Mouse (Mus musculus) Patski (cell line): ENCODE data around the gene Limk2. TPM values are rescaled to one million over a fixed set of nuclear protein-coding genes. Genes with fewer than 3 reads are reported as not detected.

Experiments used
- ATAC-seq: fragments of 100-300 bp; one replicate; pipeline ENCODE4 v1.8.0; 2021
- CTCF ChIA-PET: fragments of 350-600 bp; sonication (Branson Sonifier 250); formaldehyde crosslinking; loops from one replicate; lab custom pipeline; 2022; ENCODE audit warnings: inconsistent platforms; lab: Charles Lee
- POLR2A ChIA-PET: fragments of 350-600 bp; sonication (Branson Sonifier 250); formaldehyde crosslinking; loops from one replicate; lab custom pipeline; 2022; ENCODE audit warnings: antibody characterized with exemption, inconsistent platforms; lab: Charles Lee
- DNase-seq: peaks from one replicate; pipeline ENCODE4 v3.0.0-alpha.2; 2011; ENCODE audit warnings: low read depth, low spot score
- H3K27me3 ChIP-seq: fragments of 371-371 bp; one replicate; pipeline ENCODE4 v1.5.1; 2021
- CTCF ChIP-seq: fragments of 100-300 bp; IDR thresholded peaks from one replicate; pipeline ENCODE4 v1.5.1; 2021
- in situ Hi-C: fragments of 300-500 bp; cut with MboI; formaldehyde crosslinking; loops from 3 replicates; pipeline ENCODE4 v1.11.1; 2018; ENCODE audit warnings: low pct_unique_long_range_greater_than_20kb, mixed read lengths
- polyA plus RNA-seq: library from polyadenylated mRNA; unstranded; gene quantifications from one replicate; pipeline ENCODE4 v1.2.3, GENCODE M21; 2021

Limk2 gene
- polyA plus RNA-seq, 1 experiment from 2014 or later: 38.5 TPM

GRCm38 (mm10) chr11:3297871-3298812 is 110.8 kb downstream of the Limk2 start:
- ChIA-PET POLR2A (interaction anchor here (0.8 to 1.0 kb wide), 3 partner anchors 13 to 50 kb away, joined by 3 to 4 read pairs (median 3); no protein-coding TSS in a partner anchor), CTCF (interaction anchor here (1.2 to 2.3 kb wide), 3 partner anchors 7 to 15 kb away, joined by 3 to 6 read pairs (median 4); no protein-coding TSS in a partner anchor)
- ATAC-seq (no peak), DNase-seq (no peak)
- TF ChIP-seq CTCF: no peak
- H3K27me3 ChIP-seq: no peaks in the 10 kb centered on the region
- in situ Hi-C loops: no loop called here

- ATAC-seq (no peak), DNase-seq (no peak)
- POLR2A ChIA-PET: no interaction called here
- in situ Hi-C loops: no loop called here
- no peak for TF ChIP-seq CTCF
- H3K27me3 ChIP-seq: no peaks in the 10 kb centered on the region
- CTCF ChIA-PET: interaction anchor here (1.2 kb wide), 1 partner anchor 18 kb away, joined by 3 read pairs; no protein-coding TSS in a partner anchor
Observed at GRCm38 (mm10) chr11:3296056-3296455, 112.9 kb downstream of the Limk2 start.

GRCm38 (mm10) chr11:3294641-3295040 is 114.3 kb downstream of the Limk2 start:
- CTCF ChIA-PET: interaction anchor here (1.2 kb wide), 1 partner anchor 20 kb away, joined by 3 read pairs; no protein-coding TSS in a partner anchor
- POLR2A ChIA-PET: no interaction called here
- ATAC-seq: no peak
- TF ChIP-seq CTCF: no peak
- DNase-seq: no peak
- no peaks in the 10 kb centered on the region for H3K27me3 ChIP-seq
- in situ Hi-C loops: no loop called here

Other genes with a start within 250 kb of the Limk2 start
- 32.3 TPM for gene Sfi1, start 215.7 kb downstream of the Limk2 start, polyA plus RNA-seq
- gene Eif4enif1, start 206.8 kb downstream of the Limk2 start, polyA plus RNA-seq: 69.8 TPM
- 137 TPM for gene Drg1, start 142.8 kb downstream of the Limk2 start, polyA plus RNA-seq
- 59.5 TPM for gene Patz1, start 120.3 kb downstream of the Limk2 start, polyA plus RNA-seq
- gene Pik3ip1, start 78.8 kb downstream of the Limk2 start, polyA plus RNA-seq: 24.7 TPM
- 44.8 TPM for gene Rnf185, start 43.2 kb upstream of the Limk2 start, polyA plus RNA-seq
- 0.37 TPM for gene Pla2g3, start 79.1 kb upstream of the Limk2 start, polyA plus RNA-seq
- gene Inpp5j, start 95.6 kb upstream of the Limk2 start, polyA plus RNA-seq: 9.6 TPM
- 65.1 TPM for gene Selenom, start 105.5 kb upstream of the Limk2 start, polyA plus RNA-seq
- gene Smtn, start 131.4 kb upstream of the Limk2 start, polyA plus RNA-seq: 154 TPM
- gene Morc2a, start 240.0 kb upstream of the Limk2 start, polyA plus RNA-seq: 41.4 TPM